Mouse (Mus musculus): ENCODE measurements around the gene Park7. TPM values are rescaled to one million over a fixed set of nuclear protein-coding genes. Genes with fewer than 3 reads are reported as not detected.

Gene Park7
- polyA plus RNA-seq, 1 experiment, result not detected

DNA sequence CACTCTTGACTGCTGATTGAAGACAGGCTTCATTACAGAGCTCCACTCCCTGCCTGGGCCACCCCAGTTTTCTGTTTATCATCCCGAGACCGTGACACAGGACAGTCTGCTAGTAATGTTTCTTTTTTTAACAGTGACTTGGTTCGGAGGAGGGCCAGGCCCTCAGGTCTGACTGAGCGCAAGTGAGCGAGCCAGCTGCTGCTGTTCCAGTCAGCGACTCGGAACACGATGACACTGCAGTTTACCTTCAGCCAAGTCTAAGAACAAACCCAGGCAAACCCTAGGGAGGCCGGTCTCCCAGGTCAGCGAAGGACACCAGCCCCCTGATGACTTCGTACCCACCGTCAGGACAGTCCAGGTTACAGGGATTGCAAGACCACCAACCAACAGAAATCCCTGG lies 12.2 kb downstream of the Park7 start:
- Histone ChIP-seq H3K27ac (ENCODE audit: insufficient read depth, low read depth, low read length) (no peak overlapping the region), H3K4me1 (ENCODE audit: control insufficient read depth, insufficient read depth, low read length) (peaks cover 3% of the 10 kb centered on the region; the same call in 1 of the 2 replicates), H3K4me3 (ENCODE audit: insufficient read depth, low read depth, low read length) (no peak overlapping the region)
- TF ChIP-seq CTCF (IDR thresholded peaks at IDR 0.05; ENCODE audit: insufficient read depth, low read depth, low read length) (no peak), POLR2A (IDR thresholded peaks at IDR 0.05; ENCODE audit: insufficient read depth, low read depth, low read length) (no peak)
- 89% methylated on average over 12 of the region's 12 CpGs for WGBS

DNA sequence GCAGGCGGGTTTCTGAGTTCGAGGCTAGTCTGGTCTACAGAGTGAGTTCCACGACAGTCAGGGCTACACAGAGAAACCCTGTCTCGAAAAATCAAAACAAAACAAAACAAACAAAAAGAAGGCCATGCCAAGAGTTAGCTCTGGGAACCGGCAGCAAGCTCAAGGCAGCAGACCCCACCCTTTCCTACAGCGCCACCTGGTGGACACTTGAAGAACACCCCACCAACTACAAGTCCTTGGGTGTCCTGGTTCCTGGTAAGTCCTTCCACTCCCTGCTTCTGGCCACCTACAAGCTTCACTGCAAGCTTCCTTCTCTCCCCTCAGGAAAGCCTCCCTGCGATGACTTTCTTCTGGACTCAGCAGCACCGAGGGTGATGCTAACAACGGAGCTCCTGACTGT lies 12.6 kb downstream of the Park7 start:
- Histone ChIP-seq H3K4me1 (ENCODE audit: control insufficient read depth, insufficient read depth, low read length) (peaks cover 3% of the 10 kb centered on the region; the same call in 1 of the 2 replicates), H3K27ac (ENCODE audit: insufficient read depth, low read depth, low read length) (no peak overlapping the region), H3K4me3 (ENCODE audit: insufficient read depth, low read depth, low read length) (no peak overlapping the region)
- WGBS, result 45% methylated on average over 9 of the region's 9 CpGs
- TF ChIP-seq POLR2A (IDR thresholded peaks at IDR 0.05; ENCODE audit: insufficient read depth, low read depth, low read length) (no peak), CTCF (IDR thresholded peaks at IDR 0.05; ENCODE audit: insufficient read depth, low read depth, low read length) (peak; percentile 68; the same call in 1 of the 2 replicates)

DNA sequence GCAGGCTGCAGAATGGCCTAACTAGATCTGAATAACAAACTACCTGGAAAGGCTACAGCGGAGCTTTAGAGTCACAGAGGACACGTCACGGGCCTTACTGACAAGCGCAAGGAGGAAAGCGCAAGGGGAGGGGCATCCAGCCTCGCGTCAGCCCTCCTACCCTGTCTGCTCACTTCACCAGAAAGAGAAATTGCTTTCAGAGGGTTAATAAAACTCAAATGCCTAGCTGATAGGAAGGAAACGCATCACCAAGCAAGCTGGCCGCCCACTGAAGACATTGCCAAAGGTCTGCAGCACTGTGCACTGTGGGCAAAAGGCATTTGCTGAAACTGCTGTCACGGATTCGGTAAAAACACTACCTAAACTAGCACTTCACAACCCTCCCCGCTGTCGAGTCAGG lies 13.8 kb downstream of the Park7 start:
- WGBS, result 94% methylated on average over 13 of the region's 13 CpGs
- no peak for TF ChIP-seq CTCF (IDR thresholded peaks at IDR 0.05; ENCODE audit: insufficient read depth, low read depth, low read length)
- TF ChIP-seq POLR2A (IDR thresholded peaks at IDR 0.05; ENCODE audit: insufficient read depth, low read depth, low read length), result no peak
- Histone ChIP-seq H3K4me3 (ENCODE audit: insufficient read depth, low read depth, low read length) (no peak overlapping the region), H3K27ac (ENCODE audit: insufficient read depth, low read depth, low read length) (no peak overlapping the region), H3K4me1 (ENCODE audit: control insufficient read depth, insufficient read depth, low read length) (peaks cover 3% of the 10 kb centered on the region; the same call in 1 of the 2 replicates)

DNA sequence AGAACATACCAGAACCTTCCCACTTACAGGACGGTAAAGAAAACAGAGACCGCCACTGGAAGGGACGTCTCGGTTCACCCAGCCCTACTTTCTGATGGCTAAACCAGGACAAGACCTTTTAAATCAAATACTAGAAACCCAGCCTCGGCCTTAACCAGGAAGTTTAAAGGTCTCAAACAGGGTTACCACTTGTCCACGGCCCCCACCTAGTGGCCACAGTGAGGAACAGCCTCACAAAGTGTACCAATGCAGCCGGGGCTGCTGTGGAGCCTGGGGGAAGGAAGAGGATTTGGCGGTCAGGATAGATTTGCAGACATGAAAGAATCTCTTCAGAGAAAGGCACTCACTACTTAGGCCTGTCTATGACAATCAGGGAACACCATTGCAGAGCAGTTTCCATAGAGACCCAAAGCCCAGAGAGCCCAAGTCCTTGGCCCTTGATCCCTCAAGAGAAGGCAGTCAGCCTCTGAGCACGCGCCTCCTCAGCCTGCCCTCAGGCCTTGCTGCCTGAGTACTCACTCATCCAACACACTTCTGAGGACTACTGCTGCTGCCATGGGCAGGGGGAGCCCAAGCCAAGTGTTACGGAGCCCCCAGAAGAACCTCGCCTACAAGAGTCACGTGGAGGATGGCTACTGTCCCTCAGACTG lies 15.4 kb downstream of the Park7 start:
- Histone ChIP-seq H3K4me3 (ENCODE audit: insufficient read depth, low read depth, low read length) (no peak overlapping the region), H3K4me1 (ENCODE audit: control insufficient read depth, insufficient read depth, low read length) (peaks cover 3% of the 10 kb centered on the region; the same call in 1 of the 2 replicates), H3K27ac (ENCODE audit: insufficient read depth, low read depth, low read length) (no peak overlapping the region)
- WGBS, result 57% methylated on average over 13 of the region's 13 CpGs
- TF ChIP-seq POLR2A (IDR thresholded peaks at IDR 0.05; ENCODE audit: insufficient read depth, low read depth, low read length), result no peak
- peak; percentile 69 for TF ChIP-seq CTCF (IDR thresholded peaks at IDR 0.05; ENCODE audit: insufficient read depth, low read depth, low read length)

DNA sequence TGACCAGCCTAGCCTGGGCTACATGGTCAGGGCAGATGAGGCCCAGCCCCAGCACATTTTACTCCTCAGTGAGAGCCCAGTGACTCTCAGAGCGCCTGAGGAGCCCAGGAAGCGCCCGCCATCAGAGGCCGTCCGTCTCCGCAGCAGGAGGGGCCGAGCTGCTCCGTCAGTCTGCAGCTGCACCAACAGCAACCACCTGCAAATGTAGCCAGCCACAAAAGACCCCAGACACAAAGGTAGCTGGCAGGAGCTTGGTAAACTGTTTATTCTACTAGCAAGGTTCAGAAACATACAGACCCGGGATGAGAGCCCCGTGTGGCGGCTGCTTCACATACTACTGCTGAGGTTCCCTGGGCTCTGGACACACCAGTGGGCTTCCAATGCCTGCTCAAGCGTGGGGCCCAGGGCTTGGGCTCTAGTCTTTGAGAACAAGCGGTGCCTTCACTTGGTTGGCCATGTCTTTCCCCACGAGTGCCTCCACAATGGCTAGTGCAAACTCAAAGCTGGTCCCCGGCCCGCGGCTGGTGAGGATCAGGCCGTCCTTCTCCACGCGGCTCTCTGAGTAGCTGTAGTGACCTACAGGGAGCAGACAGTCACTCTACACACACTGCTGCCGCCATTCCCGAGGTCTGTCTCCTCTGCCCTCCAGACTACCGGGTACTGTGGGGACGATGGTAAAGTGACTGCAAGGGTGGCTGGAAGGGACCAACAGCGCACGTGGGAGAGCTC lies 17.2 kb downstream of the Park7 start:
- H3K4me3 ChIP-seq (ENCODE audit: insufficient read depth, low read depth, low read length), result no peak overlapping the region
- TF ChIP-seq CTCF (IDR thresholded peaks at IDR 0.05; ENCODE audit: insufficient read depth, low read depth, low read length) (no peak), POLR2A (IDR thresholded peaks at IDR 0.05; ENCODE audit: insufficient read depth, low read depth, low read length) (no peak)
- peaks cover 3% of the 10 kb centered on the region; the same call in 1 of the 2 replicates for H3K4me1 ChIP-seq (ENCODE audit: control insufficient read depth, insufficient read depth, low read length)
- no peak overlapping the region for H3K27ac ChIP-seq (ENCODE audit: insufficient read depth, low read depth, low read length)
- 96% methylated on average over 26 of the region's 26 CpGs for WGBS

DNA sequence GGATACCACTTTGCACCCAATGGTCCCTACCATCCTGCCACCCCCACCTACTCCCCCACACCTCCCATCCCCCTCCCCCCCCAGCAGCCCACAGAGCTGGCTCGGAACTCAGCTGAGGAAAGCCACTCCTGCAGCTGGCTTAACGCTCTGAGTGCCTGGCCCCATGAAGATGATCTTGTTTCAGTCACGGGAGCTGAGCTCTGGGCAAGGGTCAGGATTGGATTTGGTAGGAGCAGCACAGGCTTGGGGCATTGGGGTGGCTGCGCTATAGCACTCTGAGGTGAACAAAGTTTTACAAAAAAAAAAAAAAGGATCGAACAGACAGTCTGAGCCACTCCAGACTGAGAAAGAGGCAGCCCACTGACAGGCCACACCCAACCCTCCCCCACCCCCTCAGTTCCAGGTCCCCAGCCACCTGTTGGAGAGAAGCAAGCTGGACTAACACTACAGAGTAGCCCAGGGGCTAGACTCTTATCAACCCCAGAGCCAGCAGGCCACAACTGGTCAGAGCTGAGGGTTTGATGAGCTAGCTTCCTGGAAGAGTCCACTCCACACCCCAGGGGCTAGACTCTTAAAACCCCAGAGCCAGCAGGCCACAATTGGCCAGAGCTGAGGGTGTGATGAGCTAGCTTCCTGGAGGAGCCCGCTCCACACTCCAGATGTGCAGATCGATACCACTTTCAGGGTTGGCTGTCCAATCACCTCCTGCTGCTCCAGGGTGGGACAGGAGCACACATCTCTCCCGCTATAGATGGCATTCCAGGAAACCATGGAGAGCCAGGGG lies 19.3 kb downstream of the Park7 start:
- no peaks in the 10 kb centered on the region for H3K4me1 ChIP-seq (ENCODE audit: control insufficient read depth, insufficient read depth, low read length)
- H3K27ac ChIP-seq (ENCODE audit: insufficient read depth, low read depth, low read length), result no peak overlapping the region
- WGBS, result 77% methylated on average over 8 of the region's 8 CpGs
- TF ChIP-seq CTCF (IDR thresholded peaks at IDR 0.05; ENCODE audit: insufficient read depth, low read depth, low read length), result no peak
- no peak for TF ChIP-seq POLR2A (IDR thresholded peaks at IDR 0.05; ENCODE audit: insufficient read depth, low read depth, low read length)
- no peak overlapping the region for H3K4me3 ChIP-seq (ENCODE audit: insufficient read depth, low read depth, low read length)

DNA sequence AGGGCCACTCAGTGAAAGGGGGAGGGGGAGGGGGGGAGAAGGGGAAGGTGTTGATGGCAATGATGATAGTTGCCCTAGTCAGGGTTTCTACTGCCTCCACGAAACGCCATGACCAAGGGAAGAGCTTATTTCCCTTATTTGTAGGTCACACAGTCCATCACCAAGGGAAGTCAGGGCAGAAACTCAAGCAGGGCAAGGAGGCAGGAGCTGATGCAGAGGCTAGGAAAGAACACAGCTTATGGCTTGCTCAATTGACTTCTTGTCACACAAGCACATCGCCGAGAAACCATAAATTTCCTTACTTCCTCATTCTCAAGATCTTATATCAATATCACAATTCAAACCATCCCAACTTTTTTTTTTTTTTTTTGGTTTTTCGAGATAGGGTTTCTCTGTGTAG lies 22.9 kb downstream of the Park7 start:
- no peak for TF ChIP-seq POLR2A (IDR thresholded peaks at IDR 0.05; ENCODE audit: insufficient read depth, low read depth, low read length)
- no peak overlapping the region for H3K4me3 ChIP-seq (ENCODE audit: insufficient read depth, low read depth, low read length)
- no peak overlapping the region for H3K27ac ChIP-seq (ENCODE audit: insufficient read depth, low read depth, low read length)
- 85% methylated on average over 5 of the region's 5 CpGs for WGBS
- H3K4me1 ChIP-seq (ENCODE audit: control insufficient read depth, insufficient read depth, low read length), result no peaks in the 10 kb centered on the region

DNA sequence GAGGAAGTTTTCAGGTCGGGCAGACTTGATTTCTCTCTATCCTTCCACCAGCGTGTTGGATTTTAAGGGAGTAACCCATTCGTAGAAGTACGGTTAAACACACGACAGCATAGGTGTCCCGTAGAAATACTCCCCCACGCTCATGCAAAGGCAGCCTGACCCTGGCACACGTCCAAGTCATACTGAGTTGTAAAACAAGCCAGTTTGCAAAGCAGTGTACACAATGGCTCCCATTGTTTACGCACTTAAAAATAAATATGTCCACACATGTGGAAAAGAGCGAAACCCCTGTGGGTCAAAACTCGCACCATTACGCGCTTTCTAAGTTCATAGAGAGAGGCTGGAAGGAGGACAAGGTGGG lies 24.3 kb downstream of the Park7 start:
- no peaks in the 10 kb centered on the region for H3K4me1 ChIP-seq (ENCODE audit: control insufficient read depth, insufficient read depth, low read length)
- TF ChIP-seq CTCF (IDR thresholded peaks at IDR 0.05; ENCODE audit: insufficient read depth, low read depth, low read length), result no peak
- no peak overlapping the region for H3K4me3 ChIP-seq (ENCODE audit: insufficient read depth, low read depth, low read length)
- 31% methylated on average over 13 of the region's 13 CpGs for WGBS
- no peak overlapping the region for H3K27ac ChIP-seq (ENCODE audit: insufficient read depth, low read depth, low read length)

Data from olfactory bulb, adult 2 months (tissue).